Mouse (Mus musculus): ENCODE measurements around the gene Zscan4-ps1.
"Not testable (repeated sequence)": the region's sequence is repeated elsewhere in the genome, so short reads cannot be mapped to it uniquely, and the experiment has no call there.

Zscan4-ps1 gene

DNA sequence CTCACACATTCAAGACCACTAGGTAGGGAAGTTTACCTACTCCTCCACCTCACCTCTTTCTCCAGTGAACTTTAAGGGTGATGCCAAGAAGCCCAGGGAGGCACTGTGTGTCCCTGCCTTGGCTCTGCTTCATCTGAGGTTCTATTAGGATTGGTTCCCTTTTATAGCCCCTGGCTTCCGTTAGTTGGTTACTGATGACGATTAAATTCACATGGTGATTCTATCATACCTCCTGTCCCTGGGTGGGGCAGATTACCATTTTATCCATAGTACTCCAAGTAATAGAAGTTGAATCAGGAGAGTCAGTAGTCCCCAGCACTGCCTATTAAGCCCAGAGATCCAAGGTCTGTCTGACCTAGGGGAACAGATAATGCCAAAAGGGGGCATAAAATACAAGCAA, at the start of gene Zscan4-ps1:
TSS of gene Zscan4-ps1 (minus strand) at position 101 of the 400 bp plus-strand sequence.
- in situ Hi-C loops (cut with MboI; ENCODE audit: low sequenced_read_pairs), result not testable (repeated sequence)

Data from CH12F3 (cell line).